Mouse (Mus musculus) cortical plate, adult 2 months (tissue): ENCODE measurements around the gene Hydin.
A peak's percentile ranks its signal among the peaks of the same experiment; 100 is the strongest.

ENCODE experiments used
- CTCF ChIP-seq: fragments of 200-500 bp; IDR thresholded peaks from 2 replicates; pipeline ENCODE4 v1.5.1; 2011; ENCODE audit warnings: mild to moderate bottlenecking, control low read depth, low read length; ENCODE audit not compliant: insufficient read depth; ENCODE audit errors: extremely low read depth
- POLR2A ChIP-seq: fragments of 200-500 bp; IDR thresholded peaks from 2 replicates; pipeline ENCODE4 v1.6.1; 2011; ENCODE audit warnings: mild to moderate bottlenecking, low read length, control low read depth; ENCODE audit not compliant: insufficient read depth; ENCODE audit errors: extremely low read depth

DNA sequence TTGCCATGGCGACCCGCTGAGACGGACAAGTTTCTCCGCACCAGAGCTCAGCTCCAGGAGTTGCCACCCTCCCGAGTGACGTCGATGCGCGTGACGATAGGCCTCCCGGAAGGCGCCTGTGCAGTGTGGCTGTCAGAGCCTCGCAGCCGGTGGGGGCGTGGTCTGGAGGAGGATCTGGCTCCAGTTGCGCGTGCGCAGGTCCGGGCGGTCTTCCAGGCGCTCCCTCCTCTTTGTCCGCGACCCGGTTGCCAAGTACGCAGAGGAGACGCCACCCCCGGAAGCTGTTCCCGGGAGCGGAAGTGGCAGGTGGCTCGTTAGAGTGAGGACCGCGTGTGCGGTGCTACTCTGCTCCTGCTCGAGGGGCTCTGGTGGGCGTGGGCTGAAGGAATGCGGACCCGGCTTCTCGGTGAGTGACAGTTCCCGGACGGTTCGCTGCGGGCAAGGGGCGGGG, 49.1 kb upstream of the Hydin start:
- TF ChIP-seq POLR2A (peak; percentile 40; the same call in 1 of the 2 replicates), CTCF (no peak)
